Mouse (Mus musculus) B cell, adult 62 days (primary cell): ENCODE results near the gene Sec62. TPM values are rescaled to one million over a fixed set of nuclear protein-coding genes. Genes with fewer than 3 reads are reported as not detected.

ENCODE experiments used
- total RNA-seq: library from RNA; stranded (reverse); gene quantifications from 4 replicates; pipeline ENCODE4 v1.2.4, GENCODE M21; 2023

Gene Sec62
- 65.8 to 85.1 TPM (median 72.6 TPM) in 4 replicates for total RNA-seq

GRCm38 (mm10) chr3:30792737-30793402 is at the start of gene Sec62:
Sec62 (plus strand) TSS chr3:30792875.

GRCm38 (mm10) chr3:30746006-30746405 is 46.7 kb upstream of the Sec62 start, which contains the start of gene Samd7:
Samd7 (plus strand) TSS chr3:30746293.

GRCm38 (mm10) chr3:30855604-30856458 is 63.2 kb downstream of the Sec62 start, which contains the start of gene Gpr160:
Gpr160 (plus strand) TSS chr3:30855950.

Other genes starting within 250 kb of the Sec62 start
- not detected in 4 replicates for gene Mecom, start 244.9 kb upstream of the Sec62 start, total RNA-seq
- 0.77 to 2.2 TPM (median 1.3 TPM) in 4 replicates for gene Actrt3, start 192.9 kb upstream of the Sec62 start, total RNA-seq
- 60.0 to 73.7 TPM (median 67.0 TPM) in 4 replicates for gene Mynn, start 190.8 kb upstream of the Sec62 start, total RNA-seq
- not detected in 4 replicates for gene Lrriq4, start 148.4 kb upstream of the Sec62 start, total RNA-seq
- not detected in 4 replicates for gene Lrrc34, start 145.0 kb upstream of the Sec62 start, total RNA-seq
- gene Lrrc31, start 93.0 kb upstream of the Sec62 start, total RNA-seq = not detected in 4 replicates
- not detected in 4 replicates for gene Samd7, start 46.6 kb upstream of the Sec62 start, total RNA-seq
- gene Gpr160, start 63.1 kb downstream of the Sec62 start, total RNA-seq = 0.63 TPM in 1 of 4 replicates, not detected in the others
- gene Phc3, start 176.5 kb downstream of the Sec62 start, total RNA-seq = 57.8 to 60.8 TPM (median 60.4 TPM) in 4 replicates
- gene Prkci, start 202.9 kb downstream of the Sec62 start, total RNA-seq = 17.6 to 27.7 TPM (median 22.5 TPM) in 4 replicates